In the genomic region with DNA sequence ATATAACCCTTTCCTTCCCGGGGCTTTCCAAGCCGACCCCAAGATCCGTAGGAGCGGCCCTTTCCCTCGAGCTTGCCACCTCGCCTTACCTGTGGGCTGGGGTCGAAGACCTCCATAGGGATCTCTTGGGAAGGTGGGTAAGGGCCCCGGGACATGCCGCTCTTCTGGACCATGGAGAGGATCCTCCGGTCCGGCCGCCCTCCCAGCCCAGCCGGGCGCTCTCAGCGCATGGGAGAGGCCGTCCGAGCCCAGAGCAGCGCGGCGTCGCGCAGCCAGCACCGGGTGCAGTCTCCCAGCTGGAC, we compare ENCODE assay signal across 9 mouse cellular contexts. TPM values are rescaled to one million over a fixed set of nuclear protein-coding genes. Genes with fewer than 3 reads are reported as not detected.
DNase-seq lines count a peak whose midpoint lies in the region; ATAC-seq and TF ChIP-seq lines count a peak whose summit lies in the region.
"Had no signal": no experiment of that assay in that cellular context is flagged by ENCODE, and none has a peak within 500 bp of the region (broad histone marks: within the 10 kb centered on the region; RNA-seq: fewer than 3 reads in every experiment).

No protein-coding gene starts in this region.

- ATAC-seq in limb, embryonic 14.5 days (ENCODE audit: low FRiP score, low read depth): no peak; the same call in 1 of the 2 replicates
- ATAC-seq in stomach, embryonic 14.5 days (ENCODE audit: insufficient number of reproducible peaks, insufficient read depth, low FRiP score, low read depth): no peak

- TF ChIP-seq CTCF in cerebellum, adult 2 months (IDR thresholded peaks at IDR 0.05; ENCODE audit: borderline replicate concordance, insufficient read depth, low read depth, low read length): no peak
- no peak for TF ChIP-seq CTCF in spleen, adult 2 months (IDR thresholded peaks at IDR 0.05; ENCODE audit: extremely low read depth, insufficient read depth, insufficient read length, insufficient replicate concordance)

- peak overlapping the region; percentile 67 for H3K27ac ChIP-seq in cerebellum, adult 2 months (ENCODE audit: insufficient read depth, low read length)
- H3K27ac ChIP-seq in spleen, adult 2 months (ENCODE audit: insufficient read depth, low read length): peak overlapping the region; percentile 21
- H3K27ac ChIP-seq in limb, embryonic 14.5 days (replicated peaks; ENCODE audit: low read depth, low read length): peak overlapping the region; percentile 93
- H3K27ac ChIP-seq in stomach, embryonic 14.5 days (ENCODE audit: low read length): peak overlapping the region; percentile 89

- WGBS in cerebellum, adult 2 months: under 1% methylated on average over 21 of the region's 23 CpGs
- WGBS in spleen, adult 2 months: 0% methylated on average over 23 of the region's 23 CpGs
- WGBS in limb, embryonic 14.5 days: 2% methylated on average over 19 of the region's 23 CpGs
- under 1% methylated on average over 23 of the region's 23 CpGs for WGBS in stomach, embryonic 14.5 days

- peak overlapping the region; percentile 92 for H3K4me3 ChIP-seq in cerebellum, adult 2 months (replicated peaks; ENCODE audit: insufficient read depth, low read depth, low read length)
- peak overlapping the region; percentile 67 for H3K4me3 ChIP-seq in spleen, adult 2 months (ENCODE audit: extremely low read depth, insufficient read depth, insufficient read length)
- peak overlapping the region; percentile 81 for H3K4me3 ChIP-seq in limb, embryonic 14.5 days (replicated peaks; ENCODE audit: low read length)
- H3K4me3 ChIP-seq in stomach, embryonic 14.5 days (ENCODE audit: low read depth, low read length): peak overlapping the region; percentile 79

- peak overlapping the region; percentile 78 for H3K9ac ChIP-seq in limb, embryonic 14.5 days (ENCODE audit: low read depth, low read length, severe bottlenecking)
- H3K9ac ChIP-seq in stomach, embryonic 14.5 days (replicated peaks; ENCODE audit: low read depth, low read length): peak overlapping the region; percentile 67

- intact Hi-C loops in left cerebral cortex, postnatal 36 days (cut with DNase I): loop anchor here (10.0 kb wide), 1 partner anchor 123 kb away; no protein-coding TSS in a partner anchor

- H3K4me2 ChIP-seq in limb, embryonic 14.5 days (replicated peaks; ENCODE audit: low read depth, low read length, severe bottlenecking): peak overlapping the region; percentile 61
- H3K4me2 ChIP-seq in stomach, embryonic 14.5 days (replicated peaks; ENCODE audit: low read depth, low read length): peak overlapping the region; percentile 94

- H3K36me3 ChIP-seq in spleen, adult 2 months (ENCODE audit: control insufficient read depth, insufficient read depth, low read length): no peaks in the 10 kb centered on the region
- H3K36me3 ChIP-seq in limb, embryonic 14.5 days (ENCODE audit: control insufficient read depth, insufficient read depth, low read length): peaks cover 16% of the 10 kb centered on the region
- H3K36me3 ChIP-seq in stomach, embryonic 14.5 days (ENCODE audit: control insufficient read depth, insufficient read depth, low read length): peaks cover 5% of the 10 kb centered on the region; the same call in 1 of the 2 replicates

- H3K9me3 ChIP-seq in limb, embryonic 14.5 days (ENCODE audit: control insufficient read depth, low read length): no peaks in the 10 kb centered on the region
- H3K9me3 ChIP-seq in stomach, embryonic 14.5 days (ENCODE audit: control insufficient read depth, low read depth, low read length): no peaks in the 10 kb centered on the region

- TF ChIP-seq POLR2A in cerebellum, adult 2 months (IDR thresholded peaks at IDR 0.05; ENCODE audit: borderline replicate concordance, insufficient read depth, low read length): no peak
- TF ChIP-seq POLR2A in spleen, adult 2 months (IDR thresholded peaks at IDR 0.05; ENCODE audit: low read depth, low read length): no peak
- no peak for TF ChIP-seq POLR2A in limb, embryonic 14.5 days (IDR thresholded peaks at IDR 0.05; ENCODE audit: borderline replicate concordance, extremely low read depth, insufficient read depth, insufficient read length)

- no peak for DNase-seq in cerebellum, adult 2 months
- no peak for DNase-seq in cerebellum, postnatal 36 days
- no peak for DNase-seq in spleen, adult 2 months (ENCODE audit: low read depth in 1 of 2, low spot score in 2 of 2)
- no peak for DNase-seq in spleen, postnatal 36 days (ENCODE audit: low spot score in 2 of 2)
- DNase-seq in limb, embryonic 14.5 days (ENCODE audit: low spot score): no peak
- no peak for DNase-seq in adrenal gland, postnatal 25 days
- DNase-seq in left cerebral cortex, postnatal 36 days (ENCODE audit: low spot score in 2 of 2): no peak

- no peaks in the 10 kb centered on the region for H3K27me3 ChIP-seq in cerebellum, adult 2 months (ENCODE audit: control insufficient read depth, insufficient read depth, low read length)
- H3K27me3 ChIP-seq in spleen, adult 2 months (ENCODE audit: control insufficient read depth, insufficient read depth, low read length): no peaks in the 10 kb centered on the region
- no peaks in the 10 kb centered on the region for H3K27me3 ChIP-seq in limb, embryonic 14.5 days (ENCODE audit: control insufficient read depth, insufficient read depth, low read length)
- no peaks in the 10 kb centered on the region for H3K27me3 ChIP-seq in stomach, embryonic 14.5 days (ENCODE audit: control insufficient read depth, insufficient read depth, low read length)

- H3K4me1 ChIP-seq in cerebellum, adult 2 months (ENCODE audit: control insufficient read depth, insufficient read depth, low read length): peaks cover 17% of the 10 kb centered on the region
- H3K4me1 ChIP-seq in spleen, adult 2 months (ENCODE audit: control insufficient read depth, insufficient read depth, insufficient read length): peaks cover 24% of the 10 kb centered on the region; the same call in 1 of the 2 replicates
- peaks cover 28% of the 10 kb centered on the region for H3K4me1 ChIP-seq in limb, embryonic 14.5 days (ENCODE audit: control insufficient read depth, insufficient read depth, low read length)
- peaks cover 23% of the 10 kb centered on the region for H3K4me1 ChIP-seq in stomach, embryonic 14.5 days (ENCODE audit: control insufficient read depth, insufficient read depth, low read length)

RNA-seq across cellular contexts. Expression of a gene that starts 0.6 kb away (rescaled TPM):
- 34.6 and 37.5 TPM in 2 replicates for polyA plus RNA-seq in cerebellum, adult 2 months (2012; rRNA removed)
- 8.5 and 8.9 TPM in 2 replicates for polyA plus RNA-seq in spleen, adult 2 months (2012; rRNA removed)
- polyA plus RNA-seq in limb, embryonic 14.5 days (2012; rRNA removed): 51.4 and 54.1 TPM in 2 replicates
- polyA plus RNA-seq in limb, embryonic 14.5 days (2014; fragmentation: Nextera tagmentation; extraction: Ambion mirVana): 20.9 and 21.5 TPM in 2 replicates
- 7.3 and 9.7 TPM in 2 replicates for polyA plus RNA-seq in stomach, embryonic 14.5 days (2014; fragmentation: Nextera tagmentation; extraction: Ambion mirVana)
- 7.4 and 10.4 TPM in 2 replicates for total RNA-seq in adrenal gland, postnatal 25 days (2021)
- total RNA-seq in left cerebral cortex, postnatal 36 days (2021): 100 to 1,000 TPM; 149 to 163 TPM
- total RNA-seq: common myeloid progenitor, adult 5-6 weeks had no signal

RNA-seq across cellular contexts. Expression of a gene that starts 4.3 kb away (rescaled TPM):
- polyA plus RNA-seq in cerebellum, adult 2 months (2012; rRNA removed): 746 and 786 TPM in 2 replicates
- 555 and 724 TPM in 2 replicates for polyA plus RNA-seq in spleen, adult 2 months (2012; rRNA removed)
- polyA plus RNA-seq in limb, embryonic 14.5 days (2012; rRNA removed): 1,201 and 1,869 TPM in 2 replicates
- 1,151 and 1,199 TPM in 2 replicates for polyA plus RNA-seq in limb, embryonic 14.5 days (2014; fragmentation: Nextera tagmentation; extraction: Ambion mirVana)
- 1,095 and 1,157 TPM in 2 replicates for polyA plus RNA-seq in stomach, embryonic 14.5 days (2014; fragmentation: Nextera tagmentation; extraction: Ambion mirVana)
- total RNA-seq in adrenal gland, postnatal 25 days (2021): 1,136 and 1,344 TPM in 2 replicates
- 100 to 1,000 TPM; 524 to 620 TPM for total RNA-seq in left cerebral cortex, postnatal 36 days (2021)

RNA-seq across cellular contexts. Expression of a gene that starts 26.2 kb away (rescaled TPM):
- 2.0 and 2.2 TPM in 2 replicates for polyA plus RNA-seq in cerebellum, adult 2 months (2012; rRNA removed)
- polyA plus RNA-seq in spleen, adult 2 months (2012; rRNA removed): 24.6 and 28.9 TPM in 2 replicates
- polyA plus RNA-seq in limb, embryonic 14.5 days (2012; rRNA removed): 2.4 and 2.7 TPM in 2 replicates
- 6.1 and 7.4 TPM in 2 replicates for polyA plus RNA-seq in limb, embryonic 14.5 days (2014; fragmentation: Nextera tagmentation; extraction: Ambion mirVana)
- 7.8 and 11.6 TPM in 2 replicates for polyA plus RNA-seq in stomach, embryonic 14.5 days (2014; fragmentation: Nextera tagmentation; extraction: Ambion mirVana)
- total RNA-seq in adrenal gland, postnatal 25 days (2021): 0.79 TPM in 1 of 2 replicates, not detected in the other
- total RNA-seq in left cerebral cortex, postnatal 36 days (2021): 1 to 10 TPM in 1 of 2 experiments, under 1 TPM in 1; 0.93 to 1.7 TPM

RNA-seq across cellular contexts. Expression of a gene that starts 31.1 kb away (rescaled TPM):
- polyA plus RNA-seq in cerebellum, adult 2 months (2012; rRNA removed): 31.0 and 37.7 TPM in 2 replicates
- polyA plus RNA-seq in spleen, adult 2 months (2012; rRNA removed): 6.3 and 6.6 TPM in 2 replicates
- polyA plus RNA-seq in limb, embryonic 14.5 days (2012; rRNA removed): 1.4 and 1.6 TPM in 2 replicates
- polyA plus RNA-seq in limb, embryonic 14.5 days (2014; fragmentation: Nextera tagmentation; extraction: Ambion mirVana): 0.70 and 1.0 TPM in 2 replicates
- 0.30 and 0.32 TPM in 2 replicates for polyA plus RNA-seq in stomach, embryonic 14.5 days (2014; fragmentation: Nextera tagmentation; extraction: Ambion mirVana)
- 1.9 and 2.2 TPM in 2 replicates for total RNA-seq in adrenal gland, postnatal 25 days (2021)
- 100 to 1,000 TPM in 1 of 2 experiments, 10 to 100 TPM in 1; 69.6 to 102 TPM for total RNA-seq in left cerebral cortex, postnatal 36 days (2021)
- total RNA-seq: common myeloid progenitor, adult 5-6 weeks had no signal

RNA-seq across cellular contexts. Expression of a gene that starts 36.0 kb away (rescaled TPM):
- polyA plus RNA-seq in cerebellum, adult 2 months (2012; rRNA removed): 46.2 and 51.5 TPM in 2 replicates
- polyA plus RNA-seq in spleen, adult 2 months (2012; rRNA removed): 9.0 and 9.7 TPM in 2 replicates
- 1.0 and 1.1 TPM in 2 replicates for polyA plus RNA-seq in limb, embryonic 14.5 days (2012; rRNA removed)
- 1.1 and 1.7 TPM in 2 replicates for polyA plus RNA-seq in limb, embryonic 14.5 days (2014; fragmentation: Nextera tagmentation; extraction: Ambion mirVana)
- polyA plus RNA-seq in stomach, embryonic 14.5 days (2014; fragmentation: Nextera tagmentation; extraction: Ambion mirVana): 0.38 and 0.56 TPM in 2 replicates
- total RNA-seq in adrenal gland, postnatal 25 days (2021): 13.4 and 20.9 TPM in 2 replicates
- 10 to 100 TPM; 26.3 to 39.3 TPM for total RNA-seq in left cerebral cortex, postnatal 36 days (2021)

Comparison
In these comparisons a context has a peak if more than half of its experiments do, and no peak if none do; other contexts are left out.
1. H3K27ac ChIP-seq: peak in every context shown above with its lines; median percentile 93 in limb, embryonic 14.5 days; 89 in stomach, embryonic 14.5 days; 67 in cerebellum, adult 2 months; 21 in spleen, adult 2 months.